Mouse (Mus musculus) embryonic facial prominence, embryonic 13.5 days (tissue): ENCODE measurements around the gene S100a1. TPM values are rescaled to one million over a fixed set of nuclear protein-coding genes. Genes with fewer than 3 reads are reported as not detected.

ENCODE experiments used
- ATAC-seq: fragments of 200-750 bp; cut with Nextera tagmentation; 2 replicates; pipeline ENCODE4 v1.8.0; 2017; ENCODE audit warnings: low read depth; ENCODE audit not compliant: insufficient number of reproducible peaks, insufficient read depth, low FRiP score, low TSS enrichment
- H3K27ac ChIP-seq: fragments of 300-500 bp; sonication (generic); 2 replicates; pipeline ENCODE4 v1.5.1; 2015; ENCODE audit warnings: moderate library complexity, mild to moderate bottlenecking, inconsistent platforms
- H3K27me3 ChIP-seq: fragments of 300-500 bp; sonication (generic); 2 replicates; pipeline ENCODE4 v1.6.1; 2015; ENCODE audit warnings: mild to moderate bottlenecking, inconsistent platforms
- H3K36me3 ChIP-seq: fragments of 300-500 bp; sonication (generic); 2 replicates; pipeline ENCODE4 v1.6.1; 2015; ENCODE audit warnings: mild to moderate bottlenecking, inconsistent platforms
- H3K4me1 ChIP-seq: fragments of 300-500 bp; sonication (generic); 2 replicates; pipeline ENCODE4 v1.6.1; 2015; ENCODE audit warnings: inconsistent platforms
- H3K4me2 ChIP-seq: fragments of 300-500 bp; sonication (generic); 2 replicates; pipeline ENCODE4 v1.6.1; 2015; ENCODE audit warnings: moderate library complexity, mild to moderate bottlenecking, inconsistent platforms
- H3K4me3 ChIP-seq: fragments of 300-500 bp; sonication (generic); 2 replicates; pipeline ENCODE4 v1.5.1; 2015; ENCODE audit warnings: mild to moderate bottlenecking, inconsistent platforms
- H3K9ac ChIP-seq: fragments of 300-500 bp; sonication (generic); 2 replicates; pipeline ENCODE4 v1.6.1; 2015; ENCODE audit warnings: mild to moderate bottlenecking, inconsistent platforms
- H3K9me3 ChIP-seq: fragments of 300-500 bp; sonication (generic); 2 replicates; pipeline ENCODE4 v1.6.1; 2016; ENCODE audit warnings: inconsistent platforms
- WGBS: fragments of 180-500 bp; shearing (Covaris S2); methylation state at CpG from one replicate; pipeline ENCODE4 v1.1.7; 2015; ENCODE audit warnings: mixed read lengths; 5-methylcytosine and 5-hydroxymethylcytosine counted together
- polyA plus RNA-seq: library from polyadenylated mRNA; unstranded; fragments of >200 nt; fragmentation: Nextera tagmentation; extraction: Ambion mirVana; gene quantifications from 2 replicates; pipeline ENCODE4 v1.2.1, GENCODE M21; 2015

The S100a1 gene
- 13.5 and 16.5 TPM in 2 replicates for polyA plus RNA-seq

DNA sequence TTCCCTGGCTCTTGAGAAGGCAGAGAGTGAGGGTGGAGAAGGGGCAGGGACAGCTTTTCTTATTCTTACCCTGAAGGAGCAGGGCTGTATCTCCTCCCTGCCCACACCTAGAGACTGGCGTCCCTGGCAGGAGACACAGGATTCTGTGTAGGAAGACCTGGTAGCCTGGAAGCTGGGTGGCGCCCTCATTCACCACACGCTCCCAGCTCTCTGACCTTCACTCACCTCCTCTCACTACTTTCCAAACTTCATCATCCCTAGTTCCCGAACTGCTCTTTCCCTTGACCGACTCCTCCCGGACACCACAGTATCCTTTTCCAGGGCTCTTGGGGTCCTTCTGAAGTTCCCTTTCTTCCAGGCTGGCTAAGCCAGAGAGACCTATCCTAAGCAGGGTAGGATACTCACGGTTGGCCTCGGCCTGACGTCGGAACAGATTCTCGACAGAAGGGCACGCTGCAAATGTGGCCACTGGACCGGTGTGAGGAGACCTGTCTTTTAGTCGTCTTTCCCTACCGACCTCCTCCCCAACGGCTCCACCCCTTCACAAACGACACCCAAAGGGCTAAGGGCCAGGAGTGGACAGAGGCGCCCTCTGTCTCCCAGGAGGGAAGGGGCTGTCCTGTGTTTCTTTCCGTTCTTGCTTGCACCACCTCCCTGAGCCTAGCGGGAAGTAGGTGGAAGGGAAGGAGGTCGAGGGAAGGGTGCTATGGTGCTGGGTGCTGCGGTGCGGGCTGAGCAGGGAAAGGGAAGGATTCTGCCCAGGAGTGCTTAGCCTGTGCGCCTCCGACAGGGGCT, at the start of gene S100a1, which contains the start of gene S100a13:
Gene S100a1, minus strand, starts transcription at position 597 of the 795 bp plus-strand sequence.
Gene S100a13, plus strand, starts transcription at position 640 of the 795 bp plus-strand sequence.
- Histone ChIP-seq H3K27me3 (peaks cover 21% of the 10 kb centered on the region; the same call in 1 of the 2 replicates), H3K4me3 (peak within 1 kb of the TSS; percentile 47), H3K4me1 (peaks cover 25% of the 10 kb centered on the region), H3K9me3 (no peaks in the 10 kb centered on the region), H3K36me3 (no peaks in the 10 kb centered on the region), H3K4me2 (peak within 1 kb of the TSS; percentile 81), H3K9ac (peak within 1 kb of the TSS; percentile 69), H3K27ac (peak within 1 kb of the TSS; percentile 16; the same call in 1 of the 2 replicates)
- WGBS, result 6% methylated on average over 25 of the region's 25 CpGs
- no peak for ATAC-seq

DNA sequence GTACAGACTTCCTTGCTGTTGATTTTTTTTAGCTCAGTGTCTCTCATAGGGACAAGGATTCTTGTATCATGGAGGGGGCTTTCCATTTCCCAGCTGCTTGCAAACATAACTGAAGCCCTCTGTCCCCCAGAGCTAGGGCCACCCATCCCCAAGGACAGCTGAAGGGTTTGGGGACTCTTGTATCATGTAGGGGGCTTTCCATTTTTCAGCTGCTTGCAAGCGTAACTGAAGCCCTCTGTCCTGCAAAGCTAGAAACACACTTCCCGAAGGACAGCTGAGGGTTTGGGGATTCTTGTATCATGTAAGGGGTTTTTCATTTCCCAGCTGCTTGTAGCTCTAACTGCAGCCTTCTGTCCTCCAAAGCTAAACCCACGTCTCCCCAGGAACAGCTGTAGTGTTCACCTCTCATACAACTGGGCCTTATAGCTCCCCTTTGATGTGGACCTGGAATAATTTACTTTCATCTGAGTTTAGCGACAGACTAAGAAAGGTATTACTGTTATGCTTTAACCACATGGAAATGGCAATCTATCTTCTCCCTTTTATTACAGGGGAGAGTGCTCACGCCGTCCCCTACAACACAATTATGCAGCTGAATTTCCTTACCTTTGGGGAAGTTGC, 45.9 kb upstream of the S100a1 start, which contains the start of gene S100a3:
Gene S100a3, plus strand, starts transcription at position 571 of the 621 bp plus-strand sequence.
- no peak for ATAC-seq

GRCm38 (mm10) chr3:90555954-90556353, 41.8 kb upstream of the S100a1 start:
- Histone ChIP-seq H3K27me3 (no peaks in the 10 kb centered on the region), H3K4me1 (peaks cover 4% of the 10 kb centered on the region; the same call in 1 of the 2 replicates), H3K4me3 (no peak overlapping the region), H3K9ac (no peak overlapping the region), H3K27ac (no peak overlapping the region), H3K36me3 (no peaks in the 10 kb centered on the region), H3K9me3 (no peaks in the 10 kb centered on the region), H3K4me2 (no peak overlapping the region)
- 59% methylated on average over 5 of the region's 5 CpGs for WGBS
- ATAC-seq, result no peak

More for the DNA sequence above, 45.9 kb upstream of the S100a1 start, which contains the start of gene S100a3:
- 71% methylated on average over 6 of the region's 6 CpGs for WGBS
- Histone ChIP-seq H3K27ac (no peak within 1 kb of the TSS), H3K4me2 (no peak within 1 kb of the TSS), H3K9ac (no peak within 1 kb of the TSS), H3K4me1 (peaks cover 4% of the 10 kb centered on the region; the same call in 1 of the 2 replicates), H3K4me3 (no peak within 1 kb of the TSS), H3K27me3 (no peaks in the 10 kb centered on the region), H3K9me3 (no peaks in the 10 kb centered on the region), H3K36me3 (no peaks in the 10 kb centered on the region)

- Histone ChIP-seq H3K27me3 (no peaks in the 10 kb centered on the region), H3K9ac (no peak overlapping the region), H3K9me3 (no peaks in the 10 kb centered on the region), H3K27ac (no peak overlapping the region), H3K4me2 (no peak overlapping the region), H3K4me1 (peaks cover 4% of the 10 kb centered on the region; the same call in 1 of the 2 replicates), H3K4me3 (no peak overlapping the region), H3K36me3 (no peaks in the 10 kb centered on the region)
- WGBS, result 71% methylated on average over 2 of the region's 2 CpGs
- no peak for ATAC-seq
Observed at GRCm38 (mm10) chr3:90552231-90552630, 38.0 kb upstream of the S100a1 start.

DNA sequence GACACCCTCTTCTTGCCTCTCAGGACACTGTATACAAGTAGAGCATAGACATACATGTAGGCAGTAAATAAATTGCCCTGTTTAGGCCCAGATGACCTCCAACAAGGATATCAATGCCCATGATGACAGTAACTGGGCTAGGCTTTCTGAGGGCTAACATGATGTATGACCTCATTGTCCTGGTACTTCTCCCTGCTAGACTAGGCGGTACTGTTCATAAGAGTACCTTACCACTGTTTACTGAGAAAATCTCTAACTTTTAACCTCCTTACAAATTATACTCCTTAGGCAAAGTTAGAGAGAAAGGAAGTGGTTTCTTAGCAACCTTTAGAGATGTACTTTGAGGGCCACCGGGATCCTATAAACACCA, 36.2 kb upstream of the S100a1 start:
- Histone ChIP-seq H3K36me3 (no peaks in the 10 kb centered on the region), H3K4me1 (no peaks in the 10 kb centered on the region), H3K4me3 (no peak overlapping the region), H3K27me3 (no peaks in the 10 kb centered on the region), H3K4me2 (no peak overlapping the region), H3K9me3 (no peaks in the 10 kb centered on the region), H3K27ac (no peak overlapping the region), H3K9ac (no peak overlapping the region)
- 90% methylated on average over 2 of the region's 2 CpGs for WGBS
- ATAC-seq, result no peak

DNA sequence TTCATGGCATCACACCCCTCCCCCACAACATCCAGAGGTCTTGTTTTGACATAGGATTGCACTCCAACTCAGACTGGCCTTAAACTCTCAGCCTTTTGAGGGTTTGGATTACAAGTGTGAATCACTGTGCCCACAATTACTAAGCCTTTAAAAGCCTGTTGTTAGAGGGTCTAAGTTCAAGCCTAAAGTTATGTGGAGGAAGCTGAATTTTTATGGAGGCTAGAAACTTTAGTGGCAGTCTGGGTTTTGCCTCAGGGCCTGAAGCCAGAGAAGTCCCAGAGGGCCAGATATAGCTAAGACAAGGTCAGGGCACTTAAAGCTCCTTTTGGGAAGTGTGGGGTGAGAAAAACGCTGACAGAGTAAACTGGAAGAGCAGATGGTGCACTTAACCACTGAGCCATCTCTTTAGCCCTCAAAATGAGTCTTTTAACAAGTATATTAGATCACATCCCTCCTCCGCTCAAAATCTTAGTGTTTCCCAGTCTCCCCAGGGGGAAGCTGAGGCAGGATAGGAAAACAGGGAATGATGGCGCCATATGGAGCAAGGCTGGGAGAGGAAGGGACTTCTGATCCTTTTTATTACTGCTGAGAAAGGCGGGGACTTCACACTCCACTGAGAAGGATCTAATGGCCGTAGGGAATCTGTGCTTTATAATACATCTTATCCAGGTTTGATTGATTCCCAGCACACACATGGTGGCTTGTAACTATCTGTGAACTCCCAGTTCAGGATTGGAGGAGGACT, 35.7 kb upstream of the S100a1 start:
- H3K27ac ChIP-seq, result no peak overlapping the region
- H3K9me3 ChIP-seq, result no peaks in the 10 kb centered on the region
- H3K4me3 ChIP-seq, result no peak overlapping the region
- WGBS, result 57% methylated on average over 5 of the region's 5 CpGs
- H3K9ac ChIP-seq, result no peak overlapping the region
- H3K4me2 ChIP-seq, result no peak overlapping the region
- no peak for ATAC-seq
- H3K4me1 ChIP-seq, result no peaks in the 10 kb centered on the region
- H3K36me3 ChIP-seq, result no peaks in the 10 kb centered on the region
- H3K27me3 ChIP-seq, result no peaks in the 10 kb centered on the region

GRCm38 (mm10) chr3:90540904-90541303, 26.7 kb upstream of the S100a1 start:
- Histone ChIP-seq H3K9ac (0 out of 2 replicates have a peak overlapping the region, but pooled peaks have one; percentile 27), H3K27ac (peak overlapping the region; percentile 45; the same call in 1 of the 2 replicates), H3K4me1 (peaks cover 17% of the 10 kb centered on the region), H3K27me3 (no peaks in the 10 kb centered on the region), H3K9me3 (no peaks in the 10 kb centered on the region), H3K36me3 (no peaks in the 10 kb centered on the region), H3K4me2 (peak overlapping the region; percentile 28), H3K4me3 (no peak overlapping the region; the same call in 1 of the 2 replicates)
- no peak for ATAC-seq
- WGBS, result 52% methylated on average over 4 of the region's 4 CpGs

- no peak; the same call in 1 of the 2 replicates for ATAC-seq
- Histone ChIP-seq H3K36me3 (no peaks in the 10 kb centered on the region), H3K4me3 (0 out of 2 replicates have a peak overlapping the region, but pooled peaks have one; percentile 1), H3K9ac (peak overlapping the region; percentile 40; the same call in 1 of the 2 replicates), H3K27me3 (no peaks in the 10 kb centered on the region), H3K4me2 (peak overlapping the region; percentile 27), H3K9me3 (no peaks in the 10 kb centered on the region), H3K4me1 (peaks cover 17% of the 10 kb centered on the region), H3K27ac (peak overlapping the region; percentile 52)
- WGBS, result 62% methylated on average over 5 of the region's 5 CpGs
Observed at GRCm38 (mm10) chr3:90537905-90538296, 23.7 kb upstream of the S100a1 start.

GRCm38 (mm10) chr3:90537141-90537904, 23.1 kb upstream of the S100a1 start, which contains the start of gene S100a16:
TSS of gene S100a16 (plus strand) at chr3:90537254.
- no peaks in the 10 kb centered on the region for H3K9me3 ChIP-seq
- no peaks in the 10 kb centered on the region for H3K36me3 ChIP-seq
- 41% methylated on average over 10 of the region's 10 CpGs for WGBS
- H3K27ac ChIP-seq, result peak within 1 kb of the TSS; percentile 52
- 0 out of 2 replicates have a peak within 1 kb of the TSS, but pooled peaks have one; percentile 1 for H3K4me3 ChIP-seq
- ATAC-seq, result no peak
- H3K4me1 ChIP-seq, result peaks cover 17% of the 10 kb centered on the region
- H3K4me2 ChIP-seq, result peak within 1 kb of the TSS; percentile 27
- peak within 1 kb of the TSS; percentile 40; the same call in 1 of the 2 replicates for H3K9ac ChIP-seq
- no peaks in the 10 kb centered on the region for H3K27me3 ChIP-seq

DNA sequence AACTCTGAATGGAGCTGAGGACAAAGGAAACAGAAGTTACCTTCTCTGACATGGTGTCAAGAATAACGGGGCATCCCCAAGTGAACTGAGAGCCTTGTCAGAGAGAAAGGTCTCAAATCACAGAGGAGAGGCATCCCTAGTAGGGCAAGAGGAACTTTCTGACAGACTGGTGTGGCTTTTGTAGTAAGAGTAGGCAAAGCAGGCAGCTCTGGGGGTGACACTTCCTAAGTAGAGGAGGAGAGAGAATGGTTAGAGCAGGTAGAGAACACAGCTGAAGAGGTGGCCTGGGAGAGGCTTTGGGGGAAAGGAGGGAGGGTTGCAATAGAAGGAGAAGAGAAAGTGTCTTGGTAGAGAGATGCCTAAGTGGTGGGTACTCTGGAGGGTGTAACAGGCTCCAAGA, 21.3 kb upstream of the S100a1 start:
- no peaks in the 10 kb centered on the region for H3K27me3 ChIP-seq
- H3K4me2 ChIP-seq, result no peak overlapping the region
- 55% methylated on average over 1 of the region's 1 CpGs for WGBS
- H3K9ac ChIP-seq, result no peak overlapping the region
- no peak overlapping the region for H3K4me3 ChIP-seq
- no peak for ATAC-seq
- no peaks in the 10 kb centered on the region for H3K9me3 ChIP-seq
- H3K36me3 ChIP-seq, result no peaks in the 10 kb centered on the region
- no peak overlapping the region for H3K27ac ChIP-seq
- H3K4me1 ChIP-seq, result peaks cover 6% of the 10 kb centered on the region; the same call in 1 of the 2 replicates
